Mouse (Mus musculus): ENCODE results near the gene Apip. TPM values are rescaled to one million over a fixed set of nuclear protein-coding genes. Genes with fewer than 3 reads are reported as not detected.

The Apip gene
- total RNA-seq (2023) = 23.9 to 35.0 TPM (median 28.0 TPM) in 4 replicates

GRCm38 (mm10) chr2:103073219-103073982 is at the start of gene Apip, which contains the start of gene Pdhx:
TSS of gene Apip (plus strand) at chr2:103073675.
TSS of gene Pdhx (minus strand) at chr2:103073513.

Other genes starting within 250 kb of the Apip start
- 88.3 to 96.2 TPM (median 91.7 TPM) in 4 replicates for gene Cd44, start 172.0 kb upstream of the Apip start, total RNA-seq (2023)
- gene Pdhx, start 162 bp upstream of the Apip start, total RNA-seq (2023) = 9.2 to 14.1 TPM (median 11.5 TPM) in 4 replicates
- 0.25 to 1.0 TPM in 2 of 4 replicates, not detected in the others for gene Ehf, start 229.6 kb downstream of the Apip start, total RNA-seq (2023)

Measured in B cell, adult 62 days (primary cell).